Mouse (Mus musculus): ENCODE results near the gene Napepld. TPM values are rescaled to one million over a fixed set of nuclear protein-coding genes. Genes with fewer than 3 reads are reported as not detected.

The Napepld gene
- total RNA-seq, 1 experiment = 4.3 TPM

- no peaks in the 10 kb centered on the region for H3K4me1 ChIP-seq (ENCODE audit: control insufficient read depth in 2 of 2, insufficient read depth in 2 of 2, low read length in 2 of 2, poor library complexity in 1 of 2)
- H3K9ac ChIP-seq (ENCODE audit: insufficient read depth, low read depth, low read length, poor library complexity, severe bottlenecking) = no peak overlapping the region
- H3K27ac ChIP-seq (ENCODE audit: insufficient read depth, low read depth, low read length, poor library complexity, severe bottlenecking) = no peak overlapping the region
- H3K36me3 ChIP-seq (ENCODE audit: control insufficient read depth, insufficient read depth, low read length, poor library complexity, severe bottlenecking) = no peaks in the 10 kb centered on the region
- TF ChIP-seq HCFC1 (IDR thresholded peaks at IDR 0.05; ENCODE audit: borderline replicate concordance, insufficient read depth, low read length) = no peak
- TF ChIP-seq MAFK (IDR thresholded peaks at IDR 0.05; ENCODE audit: insufficient read depth, low read depth, low read length) = no peak
- TF ChIP-seq CHD2 (IDR thresholded peaks at IDR 0.05; ENCODE audit: low read depth, low read length) = no peak
- TF ChIP-seq ZNF384 (IDR thresholded peaks at IDR 0.05; ENCODE audit: low read depth, low read length) = no peak
- no peak for TF ChIP-seq ZC3H11A (IDR thresholded peaks at IDR 0.05; ENCODE audit: borderline replicate concordance, low read depth, low read length)
- no peaks in the 10 kb centered on the region for H3K9me3 ChIP-seq (ENCODE audit: control insufficient read depth, insufficient read depth, low read depth, low read length)
- no peak overlapping the region for H3K4me3 ChIP-seq (ENCODE audit: insufficient read depth in 1 of 2, low read depth in 1 of 2, low read length in 2 of 2, poor library complexity in 1 of 2, severe bottlenecking in 1 of 2)
- in situ Hi-C loops (cut with MboI; ENCODE audit: low sequenced_read_pairs in 2 of 2, unreplicated experiment in 2 of 2) = no loop called here
- no peak for DNase-seq (ENCODE audit: low read depth, low spot score)
These were observed 7.8 kb downstream of the Napepld start for GRCm38 (mm10) chr5:21693372-21693870.

GRCm38 (mm10) chr5:21692230-21692629 is 9.0 kb downstream of the Napepld start:
- Histone ChIP-seq H3K27ac (ENCODE audit: insufficient read depth, low read depth, low read length, poor library complexity, severe bottlenecking) (no peak overlapping the region), H3K4me1 (ENCODE audit: control insufficient read depth in 2 of 2, insufficient read depth in 2 of 2, low read length in 2 of 2, poor library complexity in 1 of 2) (no peaks in the 10 kb centered on the region), H3K36me3 (ENCODE audit: control insufficient read depth, insufficient read depth, low read length, poor library complexity, severe bottlenecking) (no peaks in the 10 kb centered on the region), H3K9ac (ENCODE audit: insufficient read depth, low read depth, low read length, poor library complexity, severe bottlenecking) (no peak overlapping the region), H3K9me3 (ENCODE audit: control insufficient read depth, insufficient read depth, low read depth, low read length) (no peaks in the 10 kb centered on the region), H3K4me3 (ENCODE audit: insufficient read depth in 1 of 2, low read depth in 1 of 2, low read length in 2 of 2, poor library complexity in 1 of 2, severe bottlenecking in 1 of 2) (no peak overlapping the region)
- TF ChIP-seq MAFK (IDR thresholded peaks at IDR 0.05; ENCODE audit: insufficient read depth, low read depth, low read length) = no peak
- no peak for TF ChIP-seq ZNF384 (IDR thresholded peaks at IDR 0.05; ENCODE audit: low read depth, low read length)
- no peak for TF ChIP-seq HCFC1 (IDR thresholded peaks at IDR 0.05; ENCODE audit: borderline replicate concordance, insufficient read depth, low read length)
- TF ChIP-seq CHD2 (IDR thresholded peaks at IDR 0.05; ENCODE audit: low read depth, low read length) = no peak
- no peak for TF ChIP-seq ZC3H11A (IDR thresholded peaks at IDR 0.05; ENCODE audit: borderline replicate concordance, low read depth, low read length)
- in situ Hi-C loops (cut with MboI; ENCODE audit: low sequenced_read_pairs in 2 of 2, unreplicated experiment in 2 of 2) = no loop called here
- no peak for DNase-seq (ENCODE audit: low read depth, low spot score)

GRCm38 (mm10) chr5:21687042-21687441 is 14.2 kb downstream of the Napepld start:
- no peak for DNase-seq (ENCODE audit: low read depth, low spot score)
- no peak overlapping the region for H3K4me3 ChIP-seq (ENCODE audit: insufficient read depth in 1 of 2, low read depth in 1 of 2, low read length in 2 of 2, poor library complexity in 1 of 2, severe bottlenecking in 1 of 2)
- H3K4me1 ChIP-seq (ENCODE audit: control insufficient read depth in 2 of 2, insufficient read depth in 2 of 2, low read length in 2 of 2, poor library complexity in 1 of 2) = peaks cover 0 to 4% of the 10 kb centered on the region in 2 experiments; a peak in 2 of 4 replicates
- no peak overlapping the region for H3K9ac ChIP-seq (ENCODE audit: insufficient read depth, low read depth, low read length, poor library complexity, severe bottlenecking)
- no peak for TF ChIP-seq HCFC1 (IDR thresholded peaks at IDR 0.05; ENCODE audit: borderline replicate concordance, insufficient read depth, low read length)
- TF ChIP-seq MAFK (IDR thresholded peaks at IDR 0.05; ENCODE audit: insufficient read depth, low read depth, low read length) = no peak
- no peak for TF ChIP-seq ZNF384 (IDR thresholded peaks at IDR 0.05; ENCODE audit: low read depth, low read length)
- TF ChIP-seq ZC3H11A (IDR thresholded peaks at IDR 0.05; ENCODE audit: borderline replicate concordance, low read depth, low read length) = no peak
- TF ChIP-seq CHD2 (IDR thresholded peaks at IDR 0.05; ENCODE audit: low read depth, low read length) = no peak
- H3K27ac ChIP-seq (ENCODE audit: insufficient read depth, low read depth, low read length, poor library complexity, severe bottlenecking) = no peak overlapping the region
- no peaks in the 10 kb centered on the region for H3K36me3 ChIP-seq (ENCODE audit: control insufficient read depth, insufficient read depth, low read length, poor library complexity, severe bottlenecking)
- in situ Hi-C loops (cut with MboI; ENCODE audit: low sequenced_read_pairs in 2 of 2, unreplicated experiment in 2 of 2) = no loop called here
- no peaks in the 10 kb centered on the region for H3K9me3 ChIP-seq (ENCODE audit: control insufficient read depth, insufficient read depth, low read depth, low read length)

- in situ Hi-C loops (cut with MboI; ENCODE audit: low sequenced_read_pairs in 2 of 2, unreplicated experiment in 2 of 2) = no loop called here
- no peak for TF ChIP-seq MAFK (IDR thresholded peaks at IDR 0.05; ENCODE audit: insufficient read depth, low read depth, low read length)
- TF ChIP-seq HCFC1 (IDR thresholded peaks at IDR 0.05; ENCODE audit: borderline replicate concordance, insufficient read depth, low read length) = no peak
- no peak for TF ChIP-seq ZNF384 (IDR thresholded peaks at IDR 0.05; ENCODE audit: low read depth, low read length)
- TF ChIP-seq CHD2 (IDR thresholded peaks at IDR 0.05; ENCODE audit: low read depth, low read length) = no peak
- no peak for TF ChIP-seq ZC3H11A (IDR thresholded peaks at IDR 0.05; ENCODE audit: borderline replicate concordance, low read depth, low read length)
- Histone ChIP-seq H3K36me3 (ENCODE audit: control insufficient read depth, insufficient read depth, low read length, poor library complexity, severe bottlenecking) (no peaks in the 10 kb centered on the region), H3K4me1 (ENCODE audit: control insufficient read depth in 2 of 2, insufficient read depth in 2 of 2, low read length in 2 of 2, poor library complexity in 1 of 2) (peaks cover 0 to 4% of the 10 kb centered on the region in 2 experiments; a peak in 2 of 4 replicates), H3K4me3 (ENCODE audit: insufficient read depth in 1 of 2, low read depth in 1 of 2, low read length in 2 of 2, poor library complexity in 1 of 2, severe bottlenecking in 1 of 2) (no peak overlapping the region), H3K27ac (ENCODE audit: insufficient read depth, low read depth, low read length, poor library complexity, severe bottlenecking) (no peak overlapping the region), H3K9ac (ENCODE audit: insufficient read depth, low read depth, low read length, poor library complexity, severe bottlenecking) (no peak overlapping the region), H3K9me3 (ENCODE audit: control insufficient read depth, insufficient read depth, low read depth, low read length) (no peaks in the 10 kb centered on the region)
- no peak for DNase-seq (ENCODE audit: low read depth, low spot score)
These were observed 16.2 kb downstream of the Napepld start for GRCm38 (mm10) chr5:21685001-21685400.

All from ES-E14 (cell line).